Mouse (Mus musculus): Measurements from ENCODE around the gene Ruvbl1. TPM values are rescaled to one million over a fixed set of nuclear protein-coding genes. Genes with fewer than 3 reads are reported as not detected.

Ruvbl1 gene
- polyA plus RNA-seq, 1 experiment from 2014 or later = 212 TPM

GRCm38 (mm10) chr6:88485378-88485777, 20.2 kb downstream of the Ruvbl1 start:
- no peak overlapping the region for H3K4me2 ChIP-seq
- peaks cover 62% of the 10 kb centered on the region for H3K36me3 ChIP-seq (ENCODE audit: control insufficient read depth, insufficient read depth, low read length)
- H3K9me3 ChIP-seq (ENCODE audit: control insufficient read depth, low read length) = no peaks in the 10 kb centered on the region
- no peak for ATAC-seq (replicated peaks; ENCODE audit: low FRiP score)
- no peak overlapping the region for H3K27ac ChIP-seq (ENCODE audit: low read depth, low read length)
- H3K4me1 ChIP-seq (replicated peaks; ENCODE audit: control insufficient read depth, insufficient read depth, low read length) = 0 out of 2 replicates have a peak, but pooled peaks cover 2% of the 10 kb centered on the region
- no peak for DNase-seq (ENCODE audit: low spot score)
- no peak overlapping the region for H3K9ac ChIP-seq (ENCODE audit: low read depth, low read length)
- H3K27me3 ChIP-seq (replicated peaks; ENCODE audit: control insufficient read depth, insufficient read depth, low read length) = no peaks in the 10 kb centered on the region
- 79% methylated on average over 6 of the region's 6 CpGs for WGBS
- no peak overlapping the region for H3K4me3 ChIP-seq (ENCODE audit: low read depth, low read length)

- DNase-seq (ENCODE audit: low spot score) (no peak), ATAC-seq (replicated peaks; ENCODE audit: low FRiP score) (no peak)
- WGBS = 87% methylated on average over 8 of the region's 8 CpGs
- Histone ChIP-seq H3K4me1 (replicated peaks; ENCODE audit: control insufficient read depth, insufficient read depth, low read length) (0 out of 2 replicates have a peak, but pooled peaks cover 2% of the 10 kb centered on the region), H3K27ac (ENCODE audit: low read depth, low read length) (no peak overlapping the region), H3K36me3 (ENCODE audit: control insufficient read depth, insufficient read depth, low read length) (peaks cover 56% of the 10 kb centered on the region), H3K27me3 (replicated peaks; ENCODE audit: control insufficient read depth, insufficient read depth, low read length) (no peaks in the 10 kb centered on the region), H3K4me3 (ENCODE audit: low read depth, low read length) (no peak overlapping the region), H3K9me3 (ENCODE audit: control insufficient read depth, low read length) (no peaks in the 10 kb centered on the region), H3K9ac (ENCODE audit: low read depth, low read length) (no peak overlapping the region), H3K4me2 (no peak overlapping the region)
Measured at GRCm38 (mm10) chr6:88486893-88487292, 21.7 kb downstream of the Ruvbl1 start.

DNA sequence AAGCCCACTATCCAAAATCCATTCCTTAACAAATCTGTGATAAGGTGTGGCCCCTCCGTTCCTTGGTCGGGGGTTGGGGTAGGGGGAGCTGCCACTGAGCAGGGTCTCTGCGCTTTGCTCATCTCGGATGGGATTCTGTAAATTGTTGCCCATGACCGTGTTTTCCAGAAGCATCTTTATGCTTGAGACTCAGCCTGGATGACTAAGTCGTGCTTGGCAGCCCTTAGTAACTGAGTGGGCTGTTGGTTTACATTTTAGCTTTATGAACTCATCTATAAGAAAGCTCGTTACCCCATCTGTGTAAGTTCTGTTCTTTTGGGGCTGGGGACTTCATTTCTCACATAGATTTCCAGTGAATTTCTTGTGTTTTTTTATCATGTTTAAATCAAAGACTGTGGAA, 23.8 kb downstream of the Ruvbl1 start:
- WGBS = 88% methylated on average over 7 of the region's 7 CpGs

DNA sequence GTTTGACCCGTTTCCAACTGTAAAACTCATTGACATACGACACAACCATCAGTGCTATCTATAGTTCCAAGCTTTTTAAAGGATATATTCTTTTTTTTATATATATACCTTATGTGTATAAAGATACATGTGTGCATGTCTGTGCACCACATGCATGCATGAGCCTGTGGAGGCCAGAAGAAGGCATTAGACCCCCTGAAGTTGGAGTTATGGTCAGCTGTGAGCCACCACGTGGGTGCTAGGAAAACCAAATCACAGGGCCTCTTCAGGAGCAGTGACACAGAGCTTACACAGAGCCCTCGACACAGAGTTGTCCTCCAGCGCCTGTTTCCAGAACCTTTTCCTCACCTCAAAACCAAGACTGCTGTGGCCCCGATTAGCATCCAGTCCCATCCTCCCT, 24.6 kb downstream of the Ruvbl1 start:
- no peaks in the 10 kb centered on the region for H3K4me1 ChIP-seq (replicated peaks; ENCODE audit: control insufficient read depth, insufficient read depth, low read length)
- 82% methylated on average over 6 of the region's 6 CpGs for WGBS
- no peak overlapping the region for H3K27ac ChIP-seq (ENCODE audit: low read depth, low read length)
- no peaks in the 10 kb centered on the region for H3K9me3 ChIP-seq (ENCODE audit: control insufficient read depth, low read length)
- no peak for DNase-seq (ENCODE audit: low spot score)
- no peak overlapping the region for H3K4me3 ChIP-seq (ENCODE audit: low read depth, low read length)
- no peaks in the 10 kb centered on the region for H3K27me3 ChIP-seq (replicated peaks; ENCODE audit: control insufficient read depth, insufficient read depth, low read length)
- H3K4me2 ChIP-seq = no peak overlapping the region
- H3K36me3 ChIP-seq (ENCODE audit: control insufficient read depth, insufficient read depth, low read length) = peaks cover 42% of the 10 kb centered on the region
- ATAC-seq (replicated peaks; ENCODE audit: low FRiP score) = no peak
- no peak overlapping the region for H3K9ac ChIP-seq (ENCODE audit: low read depth, low read length)

More for the DNA sequence above, 23.8 kb downstream of the Ruvbl1 start:
- Histone ChIP-seq H3K4me1 (replicated peaks; ENCODE audit: control insufficient read depth, insufficient read depth, low read length) (0 out of 2 replicates have a peak, but pooled peaks cover 2% of the 10 kb centered on the region), H3K9me3 (ENCODE audit: control insufficient read depth, low read length) (no peaks in the 10 kb centered on the region), H3K9ac (ENCODE audit: low read depth, low read length) (no peak overlapping the region), H3K36me3 (ENCODE audit: control insufficient read depth, insufficient read depth, low read length) (peaks cover 50% of the 10 kb centered on the region), H3K27me3 (replicated peaks; ENCODE audit: control insufficient read depth, insufficient read depth, low read length) (no peaks in the 10 kb centered on the region), H3K4me2 (no peak overlapping the region), H3K4me3 (ENCODE audit: low read depth, low read length) (no peak overlapping the region), H3K27ac (ENCODE audit: low read depth, low read length) (no peak overlapping the region)
- no peak for DNase-seq (ENCODE audit: low spot score)
- ATAC-seq (replicated peaks; ENCODE audit: low FRiP score) = no peak

- WGBS = 91% methylated on average over 12 of the region's 12 CpGs
- no peaks in the 10 kb centered on the region for H3K27me3 ChIP-seq (replicated peaks; ENCODE audit: control insufficient read depth, insufficient read depth, low read length)
- no peaks in the 10 kb centered on the region for H3K9me3 ChIP-seq (ENCODE audit: control insufficient read depth, low read length)
- ATAC-seq (replicated peaks; ENCODE audit: low FRiP score) = no peak
- H3K4me3 ChIP-seq (ENCODE audit: low read depth, low read length) = no peak overlapping the region
- no peak overlapping the region for H3K4me2 ChIP-seq
- DNase-seq (ENCODE audit: low spot score) = no peak
- no peak overlapping the region for H3K27ac ChIP-seq (ENCODE audit: low read depth, low read length)
- peaks cover 38% of the 10 kb centered on the region for H3K36me3 ChIP-seq (ENCODE audit: control insufficient read depth, insufficient read depth, low read length)
- H3K9ac ChIP-seq (ENCODE audit: low read depth, low read length) = no peak overlapping the region
- no peaks in the 10 kb centered on the region for H3K4me1 ChIP-seq (replicated peaks; ENCODE audit: control insufficient read depth, insufficient read depth, low read length)
Measured at GRCm38 (mm10) chr6:88490629-88491354, 25.6 kb downstream of the Ruvbl1 start.

DNA sequence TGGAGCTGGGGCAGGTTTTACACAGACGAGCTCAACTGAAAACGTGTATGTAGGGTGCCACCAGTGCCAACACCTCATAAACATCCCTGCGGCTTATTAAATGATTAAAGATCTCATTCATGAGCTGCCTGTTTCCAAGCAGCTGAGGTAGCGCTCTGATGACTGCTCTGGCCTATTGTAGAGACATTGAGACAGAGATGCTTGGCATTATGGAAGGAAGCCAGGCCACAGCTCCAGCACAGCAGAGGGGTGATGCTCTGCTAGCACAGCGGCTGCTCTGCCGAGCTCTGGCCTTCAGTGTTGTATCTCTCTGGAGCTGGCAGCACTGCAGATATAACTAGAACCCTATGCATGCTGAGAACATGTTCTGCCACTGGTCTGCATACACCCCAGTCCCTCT, 28.5 kb downstream of the Ruvbl1 start:
- Histone ChIP-seq H3K4me3 (ENCODE audit: low read depth, low read length) (no peak overlapping the region), H3K9me3 (ENCODE audit: control insufficient read depth, low read length) (no peaks in the 10 kb centered on the region), H3K9ac (ENCODE audit: low read depth, low read length) (no peak overlapping the region), H3K4me2 (no peak overlapping the region), H3K27me3 (replicated peaks; ENCODE audit: control insufficient read depth, insufficient read depth, low read length) (no peaks in the 10 kb centered on the region), H3K36me3 (ENCODE audit: control insufficient read depth, insufficient read depth, low read length) (peaks cover 32% of the 10 kb centered on the region), H3K27ac (ENCODE audit: low read depth, low read length) (no peak overlapping the region), H3K4me1 (replicated peaks; ENCODE audit: control insufficient read depth, insufficient read depth, low read length) (0 out of 2 replicates have a peak, but pooled peaks cover 2% of the 10 kb centered on the region)
- DNase-seq (ENCODE audit: low spot score) (no peak), ATAC-seq (replicated peaks; ENCODE audit: low FRiP score) (no peak)
- WGBS = 83% methylated on average over 6 of the region's 6 CpGs

DNA sequence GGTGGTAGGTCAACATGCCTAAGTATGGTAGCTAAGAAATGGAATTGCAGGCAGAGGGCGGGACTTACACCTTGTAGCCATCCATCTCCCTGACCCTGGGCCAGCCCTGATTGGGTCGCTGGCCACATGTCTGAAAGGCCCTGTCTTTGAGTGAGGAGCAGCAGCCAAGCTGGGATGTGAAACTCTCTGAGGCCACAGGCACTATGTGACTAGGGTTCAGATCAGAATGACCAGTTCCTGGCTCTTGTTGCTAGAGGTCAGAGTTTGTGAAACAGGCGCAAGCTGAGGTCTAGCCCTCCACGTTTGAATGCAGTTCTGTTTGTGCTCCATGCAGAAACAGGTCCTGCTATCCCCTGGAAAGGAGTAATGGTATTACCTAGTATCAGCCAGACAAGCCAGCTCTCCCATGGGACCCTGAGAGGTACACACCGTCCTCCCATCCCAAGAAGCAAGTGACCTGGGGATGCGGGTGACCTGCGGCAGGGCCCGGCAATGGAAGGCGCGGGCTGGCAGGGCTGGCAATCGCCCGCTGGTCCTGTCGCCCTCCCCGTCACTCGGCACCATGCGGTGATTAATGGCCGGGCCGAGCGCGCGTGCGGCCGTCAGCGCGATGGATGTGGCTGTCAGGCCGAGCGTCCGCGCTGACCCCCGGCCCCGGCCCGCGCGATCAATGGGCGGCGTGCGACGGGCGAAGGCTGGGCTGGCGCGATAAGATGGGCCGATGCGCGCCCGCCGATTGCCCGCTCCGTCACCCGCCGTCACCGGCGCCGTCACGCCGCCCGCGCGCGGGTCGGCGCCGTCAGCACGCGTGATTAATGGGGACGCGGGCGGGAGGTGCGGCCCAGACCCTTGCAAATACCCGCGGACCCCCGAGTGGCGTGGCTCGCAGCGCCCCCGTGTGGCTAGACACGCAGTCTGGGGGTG, 34.5 kb downstream of the Ruvbl1 start:
- Histone ChIP-seq H3K4me3 (ENCODE audit: low read depth, low read length) (peak overlapping the region; percentile 54), H3K4me2 (peak overlapping the region; percentile 97), H3K27ac (ENCODE audit: low read depth, low read length) (peak overlapping the region; percentile 30), H3K9me3 (ENCODE audit: control insufficient read depth, low read length) (no peaks in the 10 kb centered on the region), H3K27me3 (replicated peaks; ENCODE audit: control insufficient read depth, insufficient read depth, low read length) (no peaks in the 10 kb centered on the region), H3K4me1 (replicated peaks; ENCODE audit: control insufficient read depth, insufficient read depth, low read length) (peaks cover 42% of the 10 kb centered on the region), H3K36me3 (ENCODE audit: control insufficient read depth, insufficient read depth, low read length) (peaks cover 28% of the 10 kb centered on the region), H3K9ac (ENCODE audit: low read depth, low read length) (peak overlapping the region; percentile 66)
- WGBS = 3% methylated on average over 76 of the region's 76 CpGs
- ATAC-seq (replicated peaks; ENCODE audit: low FRiP score) = peak; percentile 52
- DNase-seq (ENCODE audit: low spot score) = peak; percentile 69

GRCm38 (mm10) chr6:88500405-88500767, 35.2 kb downstream of the Ruvbl1 start:
- 6% methylated on average over 3 of the region's 3 CpGs for WGBS
- H3K9ac ChIP-seq (ENCODE audit: low read depth, low read length) = peak overlapping the region; percentile 66
- peaks cover 33% of the 10 kb centered on the region for H3K36me3 ChIP-seq (ENCODE audit: control insufficient read depth, insufficient read depth, low read length)
- H3K27ac ChIP-seq (ENCODE audit: low read depth, low read length) = no peak overlapping the region
- no peak for DNase-seq (ENCODE audit: low spot score)
- no peaks in the 10 kb centered on the region for H3K9me3 ChIP-seq (ENCODE audit: control insufficient read depth, low read length)
- H3K4me1 ChIP-seq (replicated peaks; ENCODE audit: control insufficient read depth, insufficient read depth, low read length) = peaks cover 42% of the 10 kb centered on the region
- ATAC-seq (replicated peaks; ENCODE audit: low FRiP score) = peak; percentile 5; the same call in 1 of the 2 replicates
- H3K27me3 ChIP-seq (replicated peaks; ENCODE audit: control insufficient read depth, insufficient read depth, low read length) = no peaks in the 10 kb centered on the region
- H3K4me2 ChIP-seq = peak overlapping the region; percentile 97
- H3K4me3 ChIP-seq (ENCODE audit: low read depth, low read length) = peak overlapping the region; percentile 54
